Mouse (Mus musculus): Measurements from ENCODE around the gene Slc10a1. TPM values are rescaled to one million over a fixed set of nuclear protein-coding genes. Genes with fewer than 3 reads are reported as not detected.

The Slc10a1 gene
- total and polyA plus RNA-seq, 3 experiments = 0.12 to 0.18 TPM; not detected in 1

GRCm38 (mm10) chr12:80992540-80993122 is 24.1 kb upstream of the Slc10a1 start:
- H3K36me3 ChIP-seq (ENCODE audit: control insufficient read depth in 1 of 2, insufficient read depth in 2 of 2, low read length in 2 of 2) = no peaks in the 10 kb centered on the region
- H3K4me3 ChIP-seq (ENCODE audit: control insufficient read depth in 1 of 2, insufficient read depth in 1 of 2, low read depth in 2 of 2, low read length in 2 of 2) = no peak overlapping the region
- no peak for DNase-seq (ENCODE audit: low read depth, low spot score)
- peaks cover 2 to 6% of the 10 kb centered on the region in 2 experiments for H3K27me3 ChIP-seq (ENCODE audit: control insufficient read depth in 1 of 2, insufficient read depth in 2 of 2, low read length in 2 of 2)
- H3K27ac ChIP-seq (ENCODE audit: control insufficient read depth, low read depth, low read length) = no peak overlapping the region
- H3K9me3 ChIP-seq (replicated peaks; ENCODE audit: insufficient read depth, low read length) = no peaks in the 10 kb centered on the region
- no peaks in the 10 kb centered on the region for H3K79me2 ChIP-seq (ENCODE audit: control insufficient read depth, insufficient read depth, low read length, poor library complexity)
- H3K9ac ChIP-seq (ENCODE audit: control insufficient read depth, low read depth, low read length, poor library complexity, severe bottlenecking) = no peak overlapping the region
- H3K4me1 ChIP-seq (ENCODE audit: control insufficient read depth in 1 of 2, insufficient read depth in 2 of 2, low read length in 2 of 2) = peaks cover 2 to 4% of the 10 kb centered on the region in 2 experiments; a peak in 2 of 4 replicates
- TF ChIP-seq ELF1 (IDR thresholded peaks at IDR 0.05; ENCODE audit: low read depth, low read length) (no peak), NELFE (IDR thresholded peaks at IDR 0.05; ENCODE audit: low read depth, low read length) (no peak), UBTF (IDR thresholded peaks at IDR 0.05; ENCODE audit: borderline replicate concordance, insufficient read depth, low read depth, low read length) (no peak), ZC3H11A (IDR thresholded peaks at IDR 0.05; ENCODE audit: low read depth, low read length) (no peak), USF2 (IDR thresholded peaks at IDR 0.05; ENCODE audit: borderline replicate concordance in 1 of 2, insufficient read depth in 1 of 2, low read depth in 1 of 2, low read length in 2 of 2) (no peak), MXI1 (IDR thresholded peaks at IDR 0.05; ENCODE audit: low read depth, low read length) (no peak), RAD21 (IDR thresholded peaks at IDR 0.05; ENCODE audit: low read depth, low read length) (peak; percentile 14), MAZ (IDR thresholded peaks at IDR 0.05; ENCODE audit: low read depth, low read length) (no peak), RCOR1 (IDR thresholded peaks at IDR 0.05; ENCODE audit: low read depth, low read length) (no peak), GABPA (IDR thresholded peaks at IDR 0.05; ENCODE audit: low read depth, low read length) (no peak), ZNF384 (IDR thresholded peaks at IDR 0.05; ENCODE audit: low read depth, low read length) (no peak), TAL1 (IDR thresholded peaks at IDR 0.05; ENCODE audit: low read length) (no peak), SIN3A (IDR thresholded peaks at IDR 0.05; ENCODE audit: low read length) (no peak), MYB (IDR thresholded peaks at IDR 0.05; ENCODE audit: low read depth, low read length) (no peak), POLR2A (IDR thresholded peaks at IDR 0.05; ENCODE audit: control insufficient read depth in 1 of 2, insufficient read depth in 1 of 2, low read depth in 1 of 2, low read length in 2 of 2, poor library complexity in 1 of 2) (no peak), TCF12 (IDR thresholded peaks at IDR 0.05; ENCODE audit: low read depth, low read length) (no peak), CTCF (IDR thresholded peaks at IDR 0.05 in 2 of 3, conservative IDR thresholded peaks at IDR 0.05 in 1 of 3; ENCODE audit: control insufficient read depth in 1 of 3, insufficient read depth in 1 of 3, low read depth in 2 of 3, low read length in 3 of 3, poor library complexity in 1 of 3, severe bottlenecking in 1 of 3) (0 out of 6 replicates have a peak, but pooled peaks of 2 of the 3 experiments have one; percentile 12 to 32), CHD2 (IDR thresholded peaks at IDR 0.05; ENCODE audit: low read length) (no peak), GATA1 (IDR thresholded peaks at IDR 0.05; ENCODE audit: low read depth, low read length) (no peak), SMC3 (IDR thresholded peaks at IDR 0.05; ENCODE audit: low read depth, low read length) (peak; percentile 30; the same call in 1 of the 2 replicates)

GRCm38 (mm10) chr12:80991806-80992205 is 23.3 kb upstream of the Slc10a1 start:
- Histone ChIP-seq H3K9me3 (replicated peaks; ENCODE audit: insufficient read depth, low read length) (no peaks in the 10 kb centered on the region), H3K27ac (ENCODE audit: control insufficient read depth, low read depth, low read length) (no peak overlapping the region), H3K4me1 (ENCODE audit: control insufficient read depth in 1 of 2, insufficient read depth in 2 of 2, low read length in 2 of 2) (peaks cover 2 to 4% of the 10 kb centered on the region in 2 experiments; a peak in 2 of 4 replicates), H3K4me3 (ENCODE audit: control insufficient read depth in 1 of 2, insufficient read depth in 1 of 2, low read depth in 2 of 2, low read length in 2 of 2) (no peak overlapping the region), H3K36me3 (ENCODE audit: control insufficient read depth in 1 of 2, insufficient read depth in 2 of 2, low read length in 2 of 2) (no peaks in the 10 kb centered on the region), H3K79me2 (ENCODE audit: control insufficient read depth, insufficient read depth, low read length, poor library complexity) (no peaks in the 10 kb centered on the region), H3K27me3 (ENCODE audit: control insufficient read depth in 1 of 2, insufficient read depth in 2 of 2, low read length in 2 of 2) (peaks cover 0 to 6% of the 10 kb centered on the region in 2 experiments; a peak in 3 of 4 replicates), H3K9ac (ENCODE audit: control insufficient read depth, low read depth, low read length, poor library complexity, severe bottlenecking) (no peak overlapping the region)
- DNase-seq (ENCODE audit: low read depth, low spot score) = no peak
- TF ChIP-seq MYC (IDR thresholded peaks at IDR 0.05; ENCODE audit: low read depth, low read length) (no peak), RAD21 (IDR thresholded peaks at IDR 0.05; ENCODE audit: low read depth, low read length) (no peak), ZKSCAN1 (IDR thresholded peaks at IDR 0.05; ENCODE audit: low read depth, low read length) (no peak), MEF2A (IDR thresholded peaks at IDR 0.05; ENCODE audit: extremely low read depth, insufficient replicate concordance, low read depth, low read length, poor library complexity, severe bottlenecking) (no peak), SIN3A (IDR thresholded peaks at IDR 0.05; ENCODE audit: low read length) (no peak), ETS1 (IDR thresholded peaks at IDR 0.05; ENCODE audit: low read depth, low read length) (no peak), CHD1 (IDR thresholded peaks at IDR 0.05; ENCODE audit: low read depth, low read length) (no peak), MAFK (IDR thresholded peaks at IDR 0.05; ENCODE audit: borderline replicate concordance, low read depth, low read length) (no peak), ZMIZ1 (IDR thresholded peaks at IDR 0.05; ENCODE audit: low read depth, low read length) (no peak), MXI1 (IDR thresholded peaks at IDR 0.05; ENCODE audit: low read depth, low read length) (no peak), USF2 (IDR thresholded peaks at IDR 0.05; ENCODE audit: borderline replicate concordance in 1 of 2, insufficient read depth in 1 of 2, low read depth in 1 of 2, low read length in 2 of 2) (no peak), USF1 (IDR thresholded peaks at IDR 0.05; ENCODE audit: low read depth, low read length) (no peak), KAT2A (conservative IDR thresholded peaks at IDR 0.05; ENCODE audit: low read depth, low read length) (no peak), RCOR1 (IDR thresholded peaks at IDR 0.05; ENCODE audit: low read depth, low read length) (no peak), CTCF (IDR thresholded peaks at IDR 0.05 in 2 of 3, conservative IDR thresholded peaks at IDR 0.05 in 1 of 3; ENCODE audit: control insufficient read depth in 1 of 3, insufficient read depth in 1 of 3, low read depth in 2 of 3, low read length in 3 of 3, poor library complexity in 1 of 3, severe bottlenecking in 1 of 3) (no peak)

Measured in MEL (cell line).